Mouse (Mus musculus): ENCODE results near the gene Actrt3.

Gene Actrt3

GRCm38 (mm10) chr3:30599711-30600545, at the start of gene Actrt3:
TSS of gene Actrt3 (minus strand) at chr3:30599939.
- no peak for DNase-seq (ENCODE audit: low spot score)

DNA sequence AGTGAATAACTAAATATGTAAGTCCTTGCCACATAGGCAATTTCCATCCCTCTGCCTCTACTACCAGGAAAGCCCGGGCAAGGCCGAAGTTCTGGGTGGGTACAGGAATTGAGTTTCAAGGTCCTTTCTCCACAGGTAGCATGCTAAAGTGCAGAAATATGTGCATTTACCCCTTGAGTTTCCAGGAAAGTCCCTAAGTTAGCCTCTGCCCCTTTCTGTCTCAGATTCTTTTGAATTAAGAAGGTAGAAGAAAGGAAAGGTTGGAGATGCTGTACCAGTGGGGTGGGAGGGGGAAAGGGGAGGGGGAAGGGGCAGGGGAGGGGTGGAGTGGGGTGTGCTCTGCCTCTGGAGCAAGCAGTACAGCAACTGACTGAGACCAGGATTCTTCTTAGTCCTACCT, 48.7 kb upstream of the Actrt3 start:
- no peak for DNase-seq (ENCODE audit: low spot score)

DNA sequence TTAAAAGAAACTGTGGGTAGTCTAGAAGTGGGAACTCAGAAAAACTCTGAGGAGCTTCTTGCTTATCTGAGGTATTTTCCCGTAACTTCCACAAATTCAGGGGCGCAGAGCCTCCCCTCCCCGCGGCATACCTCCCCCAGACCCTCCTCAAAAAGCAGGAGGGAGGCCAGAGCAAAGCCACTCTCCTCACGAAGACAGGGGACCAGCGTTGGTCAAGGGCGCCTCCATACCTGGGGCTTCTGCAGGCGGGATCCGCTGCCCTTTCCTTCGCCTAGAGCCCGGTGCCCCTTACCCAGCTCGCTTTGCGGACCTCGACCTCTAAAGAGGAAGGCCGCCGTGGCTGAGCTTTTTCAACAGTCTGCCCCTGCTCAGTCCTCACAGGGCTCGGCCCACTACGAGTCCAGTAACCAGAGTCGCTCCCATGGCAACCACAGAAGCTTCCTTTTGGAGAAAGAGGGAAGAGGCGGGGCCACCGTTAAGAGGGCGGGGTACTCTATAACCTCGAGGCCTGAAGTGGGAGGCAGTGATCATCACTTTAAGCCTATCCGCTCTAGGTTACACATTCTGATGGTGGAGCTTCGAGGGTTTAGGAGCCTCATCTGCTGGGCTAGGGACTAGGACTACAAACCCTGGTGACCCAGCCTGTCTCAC, 47.8 kb upstream of the Actrt3 start, which contains the start of gene Lrrc34:
TSS of gene Lrrc34 (minus strand) at position 430 of the 651 bp plus-strand sequence.
- DNase-seq (ENCODE audit: low spot score): peak; percentile 55

DNA sequence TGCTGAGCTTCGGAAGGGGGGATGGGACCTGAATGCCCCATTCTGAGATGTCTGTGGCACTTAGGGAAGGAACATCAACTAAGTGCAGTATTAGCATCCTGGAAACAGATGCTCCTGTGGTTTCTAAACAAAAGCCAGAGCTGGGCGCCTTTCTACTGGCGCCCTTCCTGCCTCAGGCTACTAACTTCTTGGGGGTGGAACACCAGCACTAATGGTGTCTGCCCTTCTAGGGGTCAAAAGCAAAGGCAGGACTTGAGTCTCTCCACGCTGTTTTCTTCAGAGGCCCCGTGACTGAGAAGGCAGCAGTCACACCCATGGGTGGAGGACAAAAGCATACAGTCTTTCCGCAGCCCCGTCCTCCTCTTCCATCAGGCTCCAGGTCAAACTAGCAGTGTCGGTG, 47.0 kb upstream of the Actrt3 start:
- DNase-seq (ENCODE audit: low spot score): no peak

- DNase-seq (ENCODE audit: low spot score): no peak
Observed at GRCm38 (mm10) chr3:30644207-30644606, 44.5 kb upstream of the Actrt3 start, which contains the start of gene Lrriq4. TSS of gene Lrriq4 (plus strand) at chr3:30644507.

GRCm38 (mm10) chr3:30635629-30636028, 35.9 kb upstream of the Actrt3 start:
- DNase-seq (ENCODE audit: low spot score): no peak

DNA sequence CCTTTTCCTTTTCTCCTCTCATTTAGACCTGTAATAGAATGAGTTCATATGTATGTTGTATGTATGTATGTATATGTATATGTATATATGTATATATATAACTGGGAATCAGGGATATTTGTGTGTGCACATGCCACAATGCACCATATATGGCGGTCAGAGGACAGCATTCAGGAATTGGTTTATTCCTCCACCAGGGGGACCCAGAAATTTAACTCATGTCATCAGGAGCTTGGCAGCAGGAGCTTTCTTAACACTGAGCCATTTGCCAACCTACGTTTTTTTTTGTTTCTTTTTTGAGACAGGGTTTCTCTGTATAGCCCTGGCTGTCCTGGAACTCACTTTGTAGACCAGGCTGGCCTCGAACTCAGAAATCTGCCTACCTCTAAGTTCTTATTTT, 33.9 kb upstream of the Actrt3 start:
- DNase-seq (ENCODE audit: low spot score): no peak

GRCm38 (mm10) chr3:30620132-30620531, 20.4 kb upstream of the Actrt3 start:
- DNase-seq (ENCODE audit: low spot score): no peak

DNA sequence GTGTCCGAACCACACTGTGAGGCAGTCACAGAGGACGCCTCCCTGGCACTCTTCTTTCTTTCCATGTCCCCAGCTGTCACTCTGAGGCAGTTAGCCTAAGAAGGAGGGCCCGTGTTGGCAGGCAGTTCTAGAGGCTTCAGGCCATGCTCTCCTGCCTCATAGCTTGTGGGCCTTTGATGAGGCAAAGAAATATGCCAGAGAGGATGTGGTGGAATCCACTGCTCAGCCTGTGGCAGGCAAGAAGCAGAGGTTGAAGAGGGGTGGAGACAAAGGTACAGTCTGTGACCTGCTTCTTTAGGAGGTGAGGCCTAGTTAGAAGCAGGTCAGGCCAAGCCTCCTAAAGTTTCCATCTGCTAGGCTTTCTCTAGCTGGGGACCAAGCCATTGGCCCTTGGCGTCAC, 11.2 kb upstream of the Actrt3 start:
- no peak for DNase-seq (ENCODE audit: low spot score)

DNA sequence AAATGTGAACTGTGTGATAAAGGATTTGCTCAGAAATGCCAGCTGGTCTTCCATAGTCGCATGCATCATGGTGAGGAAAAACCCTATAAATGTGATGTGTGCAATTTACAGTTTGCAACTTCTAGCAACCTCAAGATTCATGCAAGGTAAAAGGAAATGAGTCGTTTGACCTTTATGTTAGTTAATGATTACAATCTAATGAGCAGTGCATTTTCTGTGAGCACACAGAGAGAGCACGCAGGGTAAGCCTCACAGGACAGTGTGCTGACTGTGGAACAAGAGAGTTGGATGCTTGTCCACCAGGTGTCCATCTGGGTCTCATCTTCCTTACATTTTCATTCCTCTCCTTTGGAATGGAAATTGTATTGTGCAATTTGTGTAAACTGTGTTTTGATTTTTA, 9.3 kb upstream of the Actrt3 start:
- no peak for DNase-seq (ENCODE audit: low spot score)

- no peak for DNase-seq (ENCODE audit: low spot score)
Observed at GRCm38 (mm10) chr3:30603256-30603655, 3.5 kb upstream of the Actrt3 start.

DNA sequence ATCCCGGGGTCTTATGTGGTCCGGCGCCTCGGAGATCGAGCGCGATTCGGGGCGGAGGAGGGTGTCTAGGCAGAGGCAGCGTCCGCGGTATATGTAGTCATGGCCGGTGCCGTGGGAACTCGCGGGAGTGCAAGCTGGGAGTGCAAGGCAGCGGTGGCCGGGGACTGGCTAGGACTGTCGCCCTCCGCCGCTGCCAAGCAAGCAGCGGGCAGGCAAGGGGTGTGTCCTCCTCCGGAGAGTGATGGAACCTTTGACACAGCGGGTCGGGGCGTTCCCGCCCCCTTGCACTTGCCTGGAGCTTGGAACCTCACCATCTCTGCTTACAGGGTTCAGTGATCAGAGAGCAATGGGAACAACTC, 3.0 kb upstream of the Actrt3 start:
- no peak for DNase-seq (ENCODE audit: low spot score)

DNA sequence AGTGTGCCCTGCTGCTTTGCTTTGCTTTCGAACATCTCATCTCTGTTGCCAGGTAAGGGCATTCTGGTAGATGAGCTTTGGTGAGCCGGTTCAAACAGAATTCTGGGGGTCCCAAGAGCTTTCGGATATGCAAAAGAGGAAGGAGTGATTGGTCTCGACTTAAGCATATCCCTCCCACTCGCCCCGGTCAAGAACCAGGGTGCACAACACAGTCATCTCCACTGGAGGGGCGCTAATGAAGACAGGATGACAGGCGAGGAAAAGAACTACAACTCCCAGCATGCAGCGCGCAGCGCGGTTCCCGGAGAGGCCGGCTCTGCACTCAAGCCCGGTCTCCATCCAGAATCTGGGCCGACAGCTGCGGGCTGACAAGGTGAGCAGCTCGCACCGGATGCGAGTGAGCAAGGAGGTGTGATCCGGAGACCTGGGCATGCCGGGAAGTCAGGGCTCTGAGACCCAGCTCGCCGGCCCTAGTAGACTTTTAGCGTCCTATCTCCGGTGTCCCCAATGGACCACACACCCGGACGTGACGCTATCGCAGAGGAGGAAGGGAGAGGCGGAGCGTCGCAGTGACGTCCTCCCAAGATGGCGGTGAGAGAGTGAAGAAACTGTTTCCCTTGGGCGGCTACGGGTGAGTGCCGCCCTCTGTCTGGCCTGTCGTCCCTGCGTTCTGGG, 2.5 kb upstream of the Actrt3 start, which contains the start of gene Mynn:
TSS of gene Mynn (plus strand) at position 1 of the 675 bp plus-strand sequence.
- DNase-seq (ENCODE audit: low spot score): peak; percentile 93

- DNase-seq (ENCODE audit: low spot score): no peak
Observed at GRCm38 (mm10) chr3:30601610-30602064, 1.9 kb upstream of the Actrt3 start.

DNA sequence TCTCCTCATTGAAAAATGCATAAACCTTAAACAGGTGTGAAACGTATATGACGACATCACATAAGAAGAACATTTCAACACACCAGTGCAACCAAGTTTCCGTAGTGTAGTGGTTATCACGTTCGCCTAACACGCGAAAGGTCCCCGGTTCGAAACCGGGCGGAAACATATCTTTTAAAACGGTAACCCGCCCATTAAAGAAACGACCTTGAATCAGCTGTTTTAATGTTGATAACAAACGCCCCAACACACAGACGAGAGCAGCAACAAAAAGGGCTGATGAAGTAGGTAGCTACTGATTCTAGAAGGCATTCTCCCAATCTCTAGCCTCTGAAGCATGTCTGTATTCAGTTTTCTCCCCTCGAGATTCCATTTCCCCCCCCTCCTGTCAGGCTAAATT, 1.4 kb upstream of the Actrt3 start:
- DNase-seq (ENCODE audit: low spot score): peak; percentile 68

DNA sequence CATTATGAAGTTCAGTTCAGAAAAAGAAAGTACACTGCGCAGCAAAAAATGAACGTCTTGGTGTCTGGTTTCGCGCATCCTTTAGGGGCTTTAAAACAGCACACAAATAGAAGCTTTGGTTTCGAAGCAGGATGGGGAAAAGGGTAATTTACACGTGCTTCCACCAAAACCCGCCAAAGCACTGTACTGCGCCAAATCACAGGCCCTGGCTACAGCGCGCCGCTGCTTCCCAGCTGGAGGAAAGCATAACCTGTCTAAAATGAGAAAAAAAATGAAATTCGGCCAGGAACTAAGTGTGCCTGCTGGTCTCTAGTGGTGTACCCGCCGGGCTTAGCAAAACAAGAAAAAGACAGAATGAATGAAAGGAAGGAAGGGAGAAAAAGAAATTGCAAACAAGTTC, 978 bp upstream of the Actrt3 start:
- peak; percentile 24 for DNase-seq (ENCODE audit: low spot score)

GRCm38 (mm10) chr3:30597271-30597670, 2.5 kb downstream of the Actrt3 start:
- DNase-seq (ENCODE audit: low spot score): no peak

GRCm38 (mm10) chr3:30595111-30595832, 4.5 kb downstream of the Actrt3 start:
- DNase-seq (ENCODE audit: low spot score): peak; percentile 42

GRCm38 (mm10) chr3:30593719-30594485, 5.8 kb downstream of the Actrt3 start:
- no peak for DNase-seq (ENCODE audit: low spot score)

GRCm38 (mm10) chr3:30592418-30592853, 7.3 kb downstream of the Actrt3 start:
- DNase-seq (ENCODE audit: low spot score): no peak

DNA sequence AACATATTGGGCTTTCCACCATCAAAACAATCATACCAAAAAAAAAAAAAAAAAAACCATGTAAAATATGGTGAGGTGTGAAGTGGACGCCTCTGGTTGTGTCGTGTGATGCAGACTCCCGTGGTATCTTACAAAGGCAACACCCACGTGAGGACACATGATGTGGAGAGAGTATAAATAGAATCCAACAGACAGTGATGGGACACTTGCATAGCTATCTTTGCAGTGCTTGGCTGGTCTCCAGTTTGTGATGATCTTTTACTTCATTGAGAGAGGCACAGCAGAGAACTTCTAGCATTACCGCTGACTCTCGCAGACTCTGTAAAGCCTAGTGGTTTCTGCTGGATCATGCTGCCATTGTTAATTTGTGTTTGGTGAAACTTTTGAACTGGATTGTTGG, 10.9 kb downstream of the Actrt3 start:
- no peak for DNase-seq (ENCODE audit: low spot score)
